Mouse (Mus musculus): Measurements from ENCODE around the gene Eef1g.

Gene Eef1g

GRCm38 (mm10) chr19:9026634-9027033 lies 59.8 kb downstream of the Eef1g start:
- DNase-seq (ENCODE audit: low spot score): no peak

DNA sequence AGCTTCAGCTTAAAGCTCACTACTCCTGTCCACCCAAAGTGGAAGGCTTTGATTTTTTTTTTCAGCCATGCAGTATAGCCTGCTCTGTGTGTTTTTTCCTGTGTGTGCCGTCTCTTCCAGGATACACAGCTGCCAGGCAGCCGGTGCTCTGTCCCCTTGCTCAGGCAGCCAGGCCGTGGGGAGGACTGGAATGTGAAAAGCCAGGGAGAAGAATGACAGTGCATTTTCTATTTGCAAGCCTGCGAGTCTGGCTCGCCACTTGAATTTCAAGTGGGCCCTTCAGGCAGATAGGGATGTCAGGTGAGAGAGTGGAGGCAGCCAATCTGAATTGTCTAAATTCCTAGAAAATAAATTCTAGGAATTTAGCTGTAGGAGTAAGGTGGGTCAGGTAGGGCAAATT lies 61.0 kb downstream of the Eef1g start:
- no peak for DNase-seq (ENCODE audit: low spot score)
